ENCODE assay signal across 18 mouse cellular contexts in the genomic region with DNA sequence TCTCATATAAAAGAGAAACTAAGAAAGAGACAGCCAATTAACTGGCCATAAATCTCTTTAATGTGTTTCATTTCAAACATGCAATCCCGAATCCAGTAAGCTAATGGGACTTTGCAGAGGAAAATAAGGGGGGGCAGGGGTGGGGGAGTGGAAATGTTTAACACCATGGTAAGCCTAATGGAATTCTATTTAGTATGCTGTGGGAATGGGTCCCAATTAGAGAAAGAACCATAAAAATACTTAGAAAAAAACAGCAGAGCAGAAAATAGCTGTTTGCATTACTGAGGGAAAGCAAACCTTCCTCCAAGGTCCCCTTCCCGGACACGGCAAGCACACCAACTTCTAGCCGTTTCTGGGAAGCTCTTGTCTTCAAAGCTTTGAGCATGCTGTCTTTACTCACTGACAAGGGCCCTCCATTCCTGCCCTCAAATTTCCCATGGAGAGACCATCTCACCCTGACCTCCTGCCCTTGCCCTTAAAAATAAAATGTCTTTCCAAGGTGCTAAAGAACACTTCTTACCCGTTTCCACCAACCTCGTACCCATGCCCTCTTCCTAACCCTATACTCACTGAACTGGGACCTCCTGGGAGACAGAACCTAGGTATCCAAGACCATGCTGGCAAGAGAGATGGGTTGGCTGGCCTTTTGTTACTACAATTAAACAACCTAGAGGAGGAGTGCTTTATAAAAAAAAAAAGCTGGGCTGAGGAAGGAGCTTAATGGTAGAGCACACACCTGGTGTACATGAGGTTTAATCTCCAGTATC. TPM values are rescaled to one million over a fixed set of nuclear protein-coding genes. Genes with fewer than 3 reads are reported as not detected.
DNase-seq lines count a peak whose midpoint lies in the region; ATAC-seq lines count a peak whose summit lies in the region.
"Had no signal": no experiment of that assay in that cellular context is flagged by ENCODE, and none has a peak within 500 bp of the region (broad histone marks: within the 10 kb centered on the region; RNA-seq: fewer than 3 reads in every experiment).

No protein-coding gene starts in this region.

- peak; percentile 13 for DNase-seq in embryo, embryonic 11 days
- DNase-seq in embryo, embryonic 10.5 days (ENCODE audit: low spot score): no peak
- DNase-seq in limb, embryonic 11.5 days (ENCODE audit: low spot score): no peak
- DNase-seq in limb, embryonic 10.5 days (ENCODE audit: low spot score): no peak
- peak; percentile 18 for DNase-seq in hindlimb bud, embryonic 11.5 days (ENCODE audit: extremely low spot score, low read depth, low spot score)
- DNase-seq in frontal cortex, postnatal 25 days (ENCODE audit: low spot score in 2 of 2): no peak
- DNase-seq in adrenal gland, postnatal 10 days: no peak
- DNase-seq: cerebellum, postnatal 36 days; gastrocnemius, postnatal 25 days; heart, postnatal 36 days; lung, adult 2 months; thymus, postnatal 14 days had no signal

- no peaks in the 10 kb centered on the region for H3K36me3 ChIP-seq in limb, embryonic 11.5 days (ENCODE audit: control insufficient read depth, insufficient read depth, low read length)
- no peaks in the 10 kb centered on the region for H3K36me3 ChIP-seq in limb, embryonic 10.5 days
- no peaks in the 10 kb centered on the region for H3K36me3 ChIP-seq in neural tube, embryonic 13.5 days
- H3K36me3 ChIP-seq: embryonic facial prominence, embryonic 13.5 days; midbrain, embryonic 15.5 days had no signal

- H3K27ac ChIP-seq in limb, embryonic 11.5 days (replicated peaks; ENCODE audit: low read depth, low read length): no peak overlapping the region
- H3K27ac ChIP-seq in limb, embryonic 10.5 days: no peak overlapping the region
- peak overlapping the region; percentile 83 for H3K27ac ChIP-seq in neural tube, embryonic 13.5 days (replicated peaks)
- H3K27ac ChIP-seq: embryonic facial prominence, embryonic 13.5 days; midbrain, embryonic 15.5 days had no signal

- no peaks in the 10 kb centered on the region for H3K9me3 ChIP-seq in limb, embryonic 11.5 days (ENCODE audit: control insufficient read depth, low read length)
- H3K9me3 ChIP-seq in limb, embryonic 10.5 days (replicated peaks): no peaks in the 10 kb centered on the region
- no peaks in the 10 kb centered on the region for H3K9me3 ChIP-seq in neural tube, embryonic 13.5 days
- H3K9me3 ChIP-seq: embryonic facial prominence, embryonic 13.5 days; midbrain, embryonic 15.5 days had no signal

- no peaks in the 10 kb centered on the region for H3K4me1 ChIP-seq in limb, embryonic 11.5 days (ENCODE audit: control insufficient read depth, insufficient read depth, low read length)
- peaks cover 14% of the 10 kb centered on the region for H3K4me1 ChIP-seq in limb, embryonic 10.5 days
- H3K4me1 ChIP-seq in neural tube, embryonic 13.5 days (replicated peaks): peaks cover 24% of the 10 kb centered on the region
- H3K4me1 ChIP-seq: embryonic facial prominence, embryonic 13.5 days; midbrain, embryonic 15.5 days had no signal

- peak; percentile 51; the same call in 1 of the 2 replicates for ATAC-seq in limb, embryonic 11.5 days (ENCODE audit: insufficient number of reproducible peaks, low FRiP score, low TSS enrichment, low read depth)
- peak; percentile 86 for ATAC-seq in neural tube, embryonic 13.5 days (ENCODE audit: low read depth)
- ATAC-seq: intestine, embryonic 16.5 days; midbrain, embryonic 15.5 days had no signal

- H3K9ac ChIP-seq in limb, embryonic 11.5 days (ENCODE audit: low read length): no peak overlapping the region
- H3K9ac ChIP-seq in neural tube, embryonic 13.5 days: no peak overlapping the region
- H3K9ac ChIP-seq: embryonic facial prominence, embryonic 13.5 days; midbrain, embryonic 15.5 days had no signal

- H3K4me2 ChIP-seq in limb, embryonic 11.5 days (ENCODE audit: low read depth, severe bottlenecking): no peak overlapping the region
- H3K4me2 ChIP-seq in neural tube, embryonic 13.5 days: no peak overlapping the region; the same call in 1 of the 2 replicates
- H3K4me2 ChIP-seq: embryonic facial prominence, embryonic 13.5 days; heart, embryonic 11.5 days; midbrain, embryonic 15.5 days had no signal

- no peaks in the 10 kb centered on the region for H3K27me3 ChIP-seq in limb, embryonic 11.5 days (ENCODE audit: control insufficient read depth, insufficient read depth, low read length)
- H3K27me3 ChIP-seq in limb, embryonic 10.5 days (ENCODE audit: low read depth, poor library complexity, severe bottlenecking): no peaks in the 10 kb centered on the region
- H3K27me3 ChIP-seq in neural tube, embryonic 13.5 days: no peaks in the 10 kb centered on the region
- H3K27me3 ChIP-seq: embryonic facial prominence, embryonic 13.5 days; midbrain, embryonic 15.5 days had no signal

- no peak overlapping the region for H3K4me3 ChIP-seq in limb, embryonic 11.5 days (ENCODE audit: low read depth, low read length)
- no peak overlapping the region for H3K4me3 ChIP-seq in limb, embryonic 10.5 days
- no peak overlapping the region for H3K4me3 ChIP-seq in neural tube, embryonic 13.5 days
- H3K4me3 ChIP-seq: embryonic facial prominence, embryonic 13.5 days; midbrain, embryonic 15.5 days had no signal

- WGBS in limb, embryonic 11.5 days: 38% methylated on average over 6 of the region's 6 CpGs
- WGBS in limb, embryonic 10.5 days: 51% methylated on average over 6 of the region's 6 CpGs
- 33% methylated on average over 6 of the region's 6 CpGs for WGBS in neural tube, embryonic 13.5 days

RNA-seq across cellular contexts. Expression of gene Col4a4, which starts 42.0 kb away (rescaled TPM):
- polyA plus RNA-seq in limb, embryonic 11.5 days (2014; fragmentation: Nextera tagmentation; extraction: Ambion mirVana): 0.03 and 0.10 TPM in 2 replicates
- polyA plus RNA-seq in limb, embryonic 10.5 days (2016; fragmentation: Nextera tagmentation; extraction: Ambion mirVana): 0.05 TPM in 1 of 2 replicates, not detected in the other
- 0.18 and 0.24 TPM in 2 replicates for polyA plus RNA-seq in neural tube, embryonic 13.5 days (2015; fragmentation: Nextera tagmentation; extraction: Ambion mirVana)
- 1 to 10 TPM; 6.9 to 7.0 TPM for total RNA-seq in adrenal gland, postnatal 10 days (2021)
- total RNA-seq: neutrophil, adult 5-6 weeks had no signal

RNA-seq across cellular contexts. Expression of gene Col4a3, which starts 42.1 kb away (rescaled TPM):
- polyA plus RNA-seq in limb, embryonic 11.5 days (2014; fragmentation: Nextera tagmentation; extraction: Ambion mirVana): 0.03 and 0.06 TPM in 2 replicates
- polyA plus RNA-seq in limb, embryonic 10.5 days (2016; fragmentation: Nextera tagmentation; extraction: Ambion mirVana): 0.03 and 0.04 TPM in 2 replicates
- polyA plus RNA-seq in neural tube, embryonic 13.5 days (2015; fragmentation: Nextera tagmentation; extraction: Ambion mirVana): 0.25 and 0.27 TPM in 2 replicates
- 1 to 10 TPM; 2.0 to 2.1 TPM for total RNA-seq in adrenal gland, postnatal 10 days (2021)
- total RNA-seq: neutrophil, adult 5-6 weeks had no signal

Comparison
In these comparisons a context has a peak if more than half of its experiments do, and no peak if none do; other contexts are left out.
1. DNase-seq: peak in embryo, embryonic 11 days (single experiment) and hindlimb bud, embryonic 11.5 days (single experiment); none in embryo, embryonic 10.5 days (single experiment), limb, embryonic 11.5 days (single experiment), limb, embryonic 10.5 days (single experiment), frontal cortex, postnatal 25 days (0 of 2) and adrenal gland, postnatal 10 days (single experiment).